Mouse (Mus musculus) bone marrow macrophage, adult 2 months (primary cell): ENCODE measurements at regions not wholly inside any gene's neighbourhood (a gene's known extent, or its start where the extent isn't known, plus 50 kb on each side); places are given as distances from the start of the nearest gene placed in this dataset.

Source experiments
- CTCF ChIP-seq: IDR thresholded peaks from 2 replicates; pipeline ENCODE4 v1.5.1; 2012; ENCODE audit warnings: low read depth, mild to moderate bottlenecking, low read length, moderate library complexity
- POLR2A ChIP-seq: IDR thresholded peaks from 2 replicates; pipeline ENCODE4 v1.6.1; 2012; ENCODE audit warnings: mild to moderate bottlenecking, low read depth, low read length, borderline replicate concordance

DNA sequence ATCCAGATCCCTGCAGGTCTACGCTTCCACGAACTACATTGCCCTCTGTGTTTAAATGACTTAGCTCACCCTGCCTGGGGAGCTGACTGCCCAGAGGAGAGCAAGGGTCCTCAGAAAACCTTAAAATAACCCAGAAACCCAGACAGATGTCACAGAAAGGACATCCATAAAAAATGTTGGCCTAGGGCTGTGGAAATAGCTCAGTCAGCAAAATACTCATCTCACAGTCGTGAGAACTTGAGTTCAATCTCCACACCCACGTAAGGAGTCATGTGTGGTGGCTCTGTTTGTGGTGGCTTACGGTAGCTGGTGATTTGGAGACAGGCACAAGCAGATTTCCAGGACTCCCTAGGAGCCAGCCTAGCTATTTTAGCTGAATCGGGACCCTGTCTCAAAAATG lies 108.5 kb upstream of the Adpgk start:
- TF ChIP-seq CTCF = no peak
- TF ChIP-seq POLR2A = no peak
